23 mouse cellular contexts compared by ENCODE assay signal in genomic region chr13:90926938-90927633, GRCm38 (mm10). TPM values are rescaled to one million over a fixed set of nuclear protein-coding genes. Genes with fewer than 3 reads are reported as not detected.
A peak's percentile ranks its signal among the peaks of the same experiment; 100 is the strongest.
DNase-seq lines count a peak whose midpoint lies in the region; ATAC-seq and TF ChIP-seq lines count a peak whose summit lies in the region.
"Had no signal": no experiment of that assay in that cellular context is flagged by ENCODE, and none has a peak within 500 bp of the region (broad histone marks: within the 10 kb centered on the region; RNA-seq: fewer than 3 reads in every experiment).

No protein-coding gene starts in this region.

- no peak overlapping the region for H3K4me2 ChIP-seq in lung, embryonic 14.5 days
- H3K4me2 ChIP-seq in lung, postnatal 0 days (replicated peaks; ENCODE audit: low read depth, low read length): no peak overlapping the region
- H3K4me2 ChIP-seq: heart, embryonic 11.5 days; kidney, embryonic 15.5 days; limb, embryonic 15.5 days; neural tube, embryonic 12.5 days had no signal

- DNase-seq in lung, embryonic 14.5 days: peak; percentile 11
- no peak for DNase-seq in lung, postnatal 0 days (ENCODE audit: low spot score)
- peak; percentile 48 for DNase-seq in ES-CJ7 (ENCODE audit: low read depth, low spot score)
- DNase-seq in induced T-regulatory cell, adult 2 months (ENCODE audit: low read depth): peak; percentile 5
- peak; percentile 9 for DNase-seq in naive thymus-derived CD4-positive, alpha-beta T cell, adult 2 months (ENCODE audit: low read depth)
- DNase-seq in spleen, postnatal 10 days (ENCODE audit: low spot score in 2 of 2): no peak
- DNase-seq: adrenal gland, postnatal 36 days; cerebellum, adult 11 months; cerebellum, postnatal 25 days; gastrocnemius, postnatal 10 days; layer of hippocampus, adult 9-11 months; right cerebral cortex, postnatal 14 days had no signal

- no peak overlapping the region for H3K27ac ChIP-seq in lung, embryonic 14.5 days (ENCODE audit: low read depth)
- no peak overlapping the region for H3K27ac ChIP-seq in lung, postnatal 0 days (ENCODE audit: low read length)
- H3K27ac ChIP-seq: hindbrain, embryonic 10.5 days; kidney, embryonic 15.5 days; limb, embryonic 15.5 days; macrophage; midbrain, embryonic 10.5 days; neural tube, embryonic 12.5 days had no signal

- ATAC-seq in lung, embryonic 14.5 days (ENCODE audit: insufficient read depth): no peak
- no peak for ATAC-seq in lung, postnatal 0 days
- ATAC-seq in frontal cortex, adult (ENCODE audit: low TSS enrichment): no peak
- ATAC-seq: forebrain, embryonic 14.5 days; hindbrain, embryonic 16.5 days; intestine, embryonic 16.5 days had no signal

- H3K36me3 ChIP-seq in lung, embryonic 14.5 days (ENCODE audit: insufficient read depth): peaks cover 41% of the 10 kb centered on the region
- peaks cover 14% of the 10 kb centered on the region for H3K36me3 ChIP-seq in lung, postnatal 0 days (ENCODE audit: insufficient read depth, low read length)

- no peak overlapping the region for H3K4me3 ChIP-seq in lung, embryonic 14.5 days (ENCODE audit: low read depth, low read length)
- no peak overlapping the region for H3K4me3 ChIP-seq in lung, postnatal 0 days (ENCODE audit: low read depth, low read length)
- H3K4me3 ChIP-seq: hindbrain, embryonic 10.5 days; kidney, embryonic 15.5 days; limb, embryonic 15.5 days; midbrain, embryonic 10.5 days; neural tube, embryonic 12.5 days had no signal

- no peak overlapping the region for H3K9ac ChIP-seq in lung, embryonic 14.5 days
- H3K9ac ChIP-seq in lung, postnatal 0 days (replicated peaks; ENCODE audit: low read depth): no peak overlapping the region
- H3K9ac ChIP-seq: kidney, embryonic 15.5 days; limb, embryonic 15.5 days; neural tube, embryonic 12.5 days had no signal

- H3K9me3 ChIP-seq in lung, embryonic 14.5 days (ENCODE audit: low read depth, low read length): no peaks in the 10 kb centered on the region
- no peaks in the 10 kb centered on the region for H3K9me3 ChIP-seq in lung, postnatal 0 days (ENCODE audit: low read length)
- H3K9me3 ChIP-seq: hindbrain, embryonic 10.5 days; kidney, embryonic 15.5 days; limb, embryonic 15.5 days; midbrain, embryonic 10.5 days; neural tube, embryonic 12.5 days had no signal

- no peaks in the 10 kb centered on the region for H3K27me3 ChIP-seq in lung, embryonic 14.5 days (ENCODE audit: insufficient read depth, low read length)
- H3K27me3 ChIP-seq in lung, postnatal 0 days (replicated peaks; ENCODE audit: insufficient read depth, low read length): no peaks in the 10 kb centered on the region
- H3K27me3 ChIP-seq: kidney, embryonic 15.5 days; limb, embryonic 15.5 days; neural tube, embryonic 12.5 days had no signal

- H3K4me1 ChIP-seq in lung, embryonic 14.5 days (ENCODE audit: insufficient read depth): no peaks in the 10 kb centered on the region
- H3K4me1 ChIP-seq in lung, postnatal 0 days (ENCODE audit: insufficient read depth, low read depth, low read length): no peaks in the 10 kb centered on the region

- WGBS in lung, embryonic 14.5 days: 58% methylated on average over 5 of the region's 5 CpGs
- 63% methylated on average over 5 of the region's 5 CpGs for WGBS in lung, postnatal 0 days

- no peak for TF ChIP-seq EP300 in lung, postnatal 0 days (IDR thresholded peaks at IDR 0.05)

- TF ChIP-seq CTCF in lung, embryonic 14.5 days (IDR thresholded peaks at IDR 0.05; ENCODE audit: low read depth): no peak
- TF ChIP-seq CTCF in lung, postnatal 0 days (IDR thresholded peaks at IDR 0.05): no peak

RNA-seq across cellular contexts. Expression of gene Rps23, which starts 4.3 kb away (rescaled TPM):
- 281 and 321 TPM in 2 replicates for polyA plus RNA-seq in lung, embryonic 14.5 days (2014; fragmentation: Nextera tagmentation; extraction: Ambion mirVana)
- 202 and 205 TPM in 2 replicates for polyA plus RNA-seq in lung, postnatal 0 days (2015; fragmentation: Nextera tagmentation; extraction: Ambion mirVana)

RNA-seq across cellular contexts. Expression of gene Atp6ap1l, which starts 21.9 kb away (rescaled TPM):
- not detected in 2 replicates for polyA plus RNA-seq in lung, embryonic 14.5 days (2014; fragmentation: Nextera tagmentation; extraction: Ambion mirVana)
- polyA plus RNA-seq in lung, postnatal 0 days (2015; fragmentation: Nextera tagmentation; extraction: Ambion mirVana): not detected in 2 replicates
- polyA plus RNA-seq: intestine, embryonic 16.5 days; limb, embryonic 15.5 days; macrophage; midbrain, embryonic 10.5 days had no signal

Comparison
In these comparisons a context has a peak if more than half of its experiments do, and no peak if none do; other contexts are left out.
1. DNase-seq: peak in lung, embryonic 14.5 days (single experiment), ES-CJ7 (single experiment), induced T-regulatory cell, adult 2 months (single experiment) and naive thymus-derived CD4-positive, alpha-beta T cell, adult 2 months (single experiment); none in lung, postnatal 0 days (single experiment) and spleen, postnatal 10 days (0 of 2).